ENCODE assay signal across 11 mouse cellular contexts in the genomic region with DNA sequence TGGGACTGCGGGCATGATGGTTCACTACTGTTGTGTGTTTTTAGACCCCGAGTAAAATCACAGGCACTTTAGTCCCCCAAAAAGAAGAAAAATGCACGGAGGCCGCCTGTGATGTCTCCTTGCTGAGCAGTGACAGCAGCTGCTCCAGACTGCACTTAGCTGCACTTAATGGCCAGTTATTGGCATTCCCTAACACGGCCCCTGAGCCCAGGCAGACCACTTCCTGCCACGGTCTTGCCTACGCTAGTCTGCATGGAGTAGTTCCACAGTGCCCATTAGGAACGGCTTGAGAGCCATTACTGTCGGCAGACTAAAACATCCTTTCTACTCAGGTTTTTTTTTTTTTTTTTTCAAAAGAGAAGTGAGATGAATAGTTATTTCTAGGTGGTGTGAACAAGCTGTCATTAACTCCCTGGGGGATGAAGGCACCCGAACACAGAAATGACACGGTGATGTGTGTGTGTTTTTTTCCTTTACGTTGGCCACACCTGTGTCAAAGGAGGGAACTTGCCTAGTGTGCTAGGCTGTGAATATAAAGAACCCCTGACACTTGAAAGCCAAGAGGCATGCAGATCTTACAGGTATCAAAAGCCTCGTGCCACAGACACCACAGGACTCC. TPM values are rescaled to one million over a fixed set of nuclear protein-coding genes. Genes with fewer than 3 reads are reported as not detected.
DNase-seq lines count a peak whose midpoint lies in the region; ATAC-seq lines count a peak whose summit lies in the region.
"Had no signal": no experiment of that assay in that cellular context is flagged by ENCODE, and none has a peak within 500 bp of the region (broad histone marks: within the 10 kb centered on the region; RNA-seq: fewer than 3 reads in every experiment).

No protein-coding gene starts in this region.

- H3K9ac ChIP-seq in forebrain, embryonic 15.5 days (replicated peaks): peak overlapping the region; percentile 29; the same call in 1 of the 2 replicates
- H3K9ac ChIP-seq: heart, embryonic 15.5 days had no signal

- H3K36me3 ChIP-seq in forebrain, embryonic 15.5 days: peaks cover 29% of the 10 kb centered on the region
- H3K36me3 ChIP-seq in midbrain, embryonic 10.5 days: peaks cover 98% of the 10 kb centered on the region

- no peaks in the 10 kb centered on the region for H3K27me3 ChIP-seq in forebrain, embryonic 15.5 days
- H3K27me3 ChIP-seq in midbrain, embryonic 10.5 days (ENCODE audit: low read depth, poor library complexity, severe bottlenecking): no peaks in the 10 kb centered on the region
- H3K27me3 ChIP-seq: heart, embryonic 15.5 days had no signal

- H3K4me2 ChIP-seq in forebrain, embryonic 15.5 days (replicated peaks): peak overlapping the region; percentile 36
- H3K4me2 ChIP-seq: heart, embryonic 15.5 days had no signal

- no peak overlapping the region for H3K4me3 ChIP-seq in forebrain, embryonic 15.5 days
- no peak overlapping the region for H3K4me3 ChIP-seq in midbrain, embryonic 10.5 days
- H3K4me3 ChIP-seq: heart, embryonic 15.5 days had no signal

- H3K4me1 ChIP-seq in forebrain, embryonic 15.5 days: peaks cover 90% of the 10 kb centered on the region
- peaks cover 52% of the 10 kb centered on the region for H3K4me1 ChIP-seq in midbrain, embryonic 10.5 days

- no peaks in the 10 kb centered on the region for H3K9me3 ChIP-seq in forebrain, embryonic 15.5 days
- no peaks in the 10 kb centered on the region for H3K9me3 ChIP-seq in midbrain, embryonic 10.5 days (replicated peaks)
- H3K9me3 ChIP-seq: heart, embryonic 15.5 days had no signal

- peak; percentile 47 for DNase-seq in embryo, embryonic 10.5 days (ENCODE audit: low spot score)
- no peak for DNase-seq in embryo, embryonic 9.5 days (ENCODE audit: extremely low spot score)
- DNase-seq in CD4-positive helper T cell, adult 2 months (ENCODE audit: low read depth, low spot score): peak; percentile 11
- no peak for DNase-seq in midbrain, embryonic 10.5 days (ENCODE audit: low spot score)
- DNase-seq in gastrocnemius, postnatal 36 days: no peak
- DNase-seq in left cerebral cortex, adult 18-20 months (ENCODE audit: low spot score in 2 of 2): no peak
- DNase-seq in urinary bladder, adult 2 months (ENCODE audit: low spot score): no peak
- DNase-seq: kidney, postnatal 10 days; liver had no signal

- WGBS in forebrain, embryonic 15.5 days: 16% methylated on average over 13 of the region's 13 CpGs
- 78% methylated on average over 13 of the region's 13 CpGs for WGBS in midbrain, embryonic 10.5 days

- peak overlapping the region; percentile 49 for H3K27ac ChIP-seq in forebrain, embryonic 15.5 days (replicated peaks)
- H3K27ac ChIP-seq in midbrain, embryonic 10.5 days (replicated peaks): peak overlapping the region; percentile 59
- H3K27ac ChIP-seq: heart, embryonic 15.5 days had no signal

- intact Hi-C loops in gastrocnemius, postnatal 36 days (cut with DNase I): no loop called here

- ATAC-seq in forebrain, embryonic 15.5 days (replicated peaks): peak; percentile 55

RNA-seq across cellular contexts. Expression of a gene that starts 14.1 kb away (rescaled TPM):
- polyA plus RNA-seq in forebrain, embryonic 15.5 days (2015; fragmentation: Nextera tagmentation; extraction: Ambion mirVana): 1,899 and 1,916 TPM in 2 replicates
- 665 and 916 TPM in 2 replicates for polyA plus RNA-seq in midbrain, embryonic 10.5 days (2016; fragmentation: Nextera tagmentation; extraction: Ambion mirVana)
- total RNA-seq in gastrocnemius, postnatal 36 days (2021): 1 to 10 TPM; 8.4 to 9.5 TPM
- 100 to 1,000 TPM; 597 to 612 TPM for total RNA-seq in left cerebral cortex, adult 18-20 months (2021)
- 7.6 and 16.2 TPM in 2 replicates for polyA plus RNA-seq in urinary bladder, adult 2 months (2012; rRNA removed)

Comparison
In these comparisons a context has a peak if more than half of its experiments do, and no peak if none do; other contexts are left out.
1. DNase-seq: peak in embryo, embryonic 10.5 days (single experiment) and CD4-positive helper T cell, adult 2 months (single experiment); none in embryo, embryonic 9.5 days (single experiment), midbrain, embryonic 10.5 days (single experiment), gastrocnemius, postnatal 36 days (0 of 2), left cerebral cortex, adult 18-20 months (0 of 2) and urinary bladder, adult 2 months (single experiment).
2. RNA of a gene that starts 14.1 kb away (polyA plus RNA-seq): 1,899 to 1,916 TPM in forebrain, embryonic 15.5 days and 665 to 916 TPM in midbrain, embryonic 10.5 days; 7.6 to 16.2 TPM in urinary bladder, adult 2 months; every median in the first group is over 10 times any median in the second.